ENCODE assay signal across 9 mouse cellular contexts in the genomic region with DNA sequence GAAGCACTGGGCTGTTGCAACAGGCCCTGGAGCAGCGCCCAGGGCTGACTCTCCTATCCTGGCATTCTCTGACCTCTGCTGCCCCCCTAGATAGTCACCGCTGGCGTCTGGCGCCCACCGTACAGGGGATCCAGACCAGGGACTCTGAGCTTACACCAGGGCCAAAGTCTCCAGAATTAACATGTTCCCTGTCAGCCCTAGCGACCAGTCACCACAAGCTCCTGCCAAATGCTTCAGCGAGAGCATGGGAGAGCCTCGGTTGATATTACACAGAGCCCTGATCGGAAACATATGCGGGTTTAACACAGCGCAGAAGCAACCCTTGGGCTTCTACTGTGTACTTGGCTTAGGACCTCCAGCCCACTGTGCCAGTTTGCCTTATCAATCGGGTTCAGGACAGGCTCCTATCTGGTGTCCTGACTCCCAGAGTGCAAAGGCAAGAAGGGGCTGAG.
A peak's percentile ranks its signal among the peaks of the same experiment; 100 is the strongest.
DNase-seq lines count a peak whose midpoint lies in the region; ATAC-seq and TF ChIP-seq lines count a peak whose summit lies in the region.
"Had no signal": no experiment of that assay in that cellular context is flagged by ENCODE, and none has a peak within 500 bp of the region (broad histone marks: within the 10 kb centered on the region; RNA-seq: fewer than 3 reads in every experiment).

No protein-coding gene starts in this region.

- H3K4me1 ChIP-seq in kidney, adult 2 months (ENCODE audit: control insufficient read depth, insufficient read depth, low read length): no peaks in the 10 kb centered on the region
- H3K4me1 ChIP-seq in midbrain, postnatal 0 days (ENCODE audit: insufficient read depth, low read length): no peaks in the 10 kb centered on the region

- no peaks in the 10 kb centered on the region for H3K27me3 ChIP-seq in kidney, adult 2 months (replicated peaks; ENCODE audit: control insufficient read depth, insufficient read depth, low read length)
- H3K27me3 ChIP-seq in midbrain, postnatal 0 days (ENCODE audit: insufficient read depth, low read length): no peaks in the 10 kb centered on the region

- 63% methylated on average over 12 of the region's 12 CpGs for WGBS in kidney, adult 2 months
- WGBS in midbrain, postnatal 0 days: 78% methylated on average over 12 of the region's 12 CpGs

- no peak overlapping the region for H3K4me3 ChIP-seq in kidney, adult 2 months (ENCODE audit: insufficient read depth, low read depth, low read length)
- no peak overlapping the region for H3K4me3 ChIP-seq in midbrain, postnatal 0 days (ENCODE audit: low read depth, low read length)
- H3K4me3 ChIP-seq: erythroblast, embryonic 14.5 days had no signal

- no peaks in the 10 kb centered on the region for H3K36me3 ChIP-seq in kidney, adult 2 months (ENCODE audit: control insufficient read depth, insufficient read depth, low read length)
- H3K36me3 ChIP-seq in midbrain, postnatal 0 days (ENCODE audit: insufficient read depth, low read length): no peaks in the 10 kb centered on the region

- no peak for TF ChIP-seq CTCF in kidney, adult 2 months (conservative IDR thresholded peaks at IDR 0.05; ENCODE audit: insufficient read depth, insufficient read length, low read depth, low read length)
- no peak for TF ChIP-seq CTCF in midbrain, postnatal 0 days (IDR thresholded peaks at IDR 0.05)

- H3K9me3 ChIP-seq in midbrain, postnatal 0 days (ENCODE audit: low read length): no peaks in the 10 kb centered on the region

- DNase-seq in kidney, adult 2 months: peak; percentile 33
- DNase-seq in kidney, adult 11 months: no peak
- DNase-seq in hindlimb bud, embryonic 11.5 days (ENCODE audit: extremely low spot score, low read depth, low spot score): peak; percentile 42
- peak; percentile 31 for DNase-seq in lung, postnatal 14 days
- no peak for DNase-seq in layer of hippocampus, adult 8-10 months (ENCODE audit: low spot score in 2 of 2)
- no peak for DNase-seq in layer of hippocampus, postnatal 10 days (ENCODE audit: low spot score in 2 of 2)
- no peak for DNase-seq in midbrain, postnatal 0 days (ENCODE audit: low spot score)

- ATAC-seq in erythroblast, adult 5-6 weeks (replicated peaks; ENCODE audit: low FRiP score, poor library complexity, severe bottlenecking): peak; percentile 40; the same call in 1 of the 2 replicates
- ATAC-seq in midbrain, postnatal 0 days (ENCODE audit: low FRiP score): no peak

- H3K9ac ChIP-seq in midbrain, postnatal 0 days (replicated peaks; ENCODE audit: low read length, poor library complexity, severe bottlenecking): no peak overlapping the region

- no peak overlapping the region for H3K27ac ChIP-seq in kidney, adult 2 months (ENCODE audit: insufficient read depth, low read depth, low read length)
- no peak overlapping the region for H3K27ac ChIP-seq in midbrain, postnatal 0 days (ENCODE audit: low read depth, low read length)

- H3K4me2 ChIP-seq in midbrain, postnatal 0 days (ENCODE audit: low read depth, low read length, poor library complexity, severe bottlenecking): no peak overlapping the region

- TF ChIP-seq POLR2A in kidney, adult 2 months (IDR thresholded peaks at IDR 0.05; ENCODE audit: low read depth, low read length): no peak

Comparison
In these comparisons a context has a peak if more than half of its experiments do, and no peak if none do; other contexts are left out.
1. DNase-seq: peak in kidney, adult 2 months (single experiment), hindlimb bud, embryonic 11.5 days (single experiment) and lung, postnatal 14 days (single experiment); none in kidney, adult 11 months (single experiment), layer of hippocampus, adult 8-10 months (0 of 2), layer of hippocampus, postnatal 10 days (0 of 2) and midbrain, postnatal 0 days (single experiment).